Mouse (Mus musculus) thymus, adult 2 months (tissue): ENCODE data around the gene L3mbtl3. TPM values are rescaled to one million over a fixed set of nuclear protein-coding genes. Genes with fewer than 3 reads are reported as not detected.

ENCODE experiments used
- DNase-seq: peaks from one replicate; pipeline ENCODE4 v3.0.0; 2021
- H3K27ac ChIP-seq: fragments of 200-500 bp; 2 replicates; pipeline ENCODE4 v1.5.1; 2012; ENCODE audit warnings: low read length, control low read depth; ENCODE audit not compliant: control insufficient read depth, insufficient read depth
- H3K27me3 ChIP-seq: fragments of 200-500 bp; 2 replicates; pipeline ENCODE4 v1.6.1; 2012; ENCODE audit warnings: mild to moderate bottlenecking, low read length, moderate library complexity, mixed read lengths; ENCODE audit not compliant: control insufficient read depth, insufficient read depth
- H3K36me3 ChIP-seq: fragments of 200-500 bp; 2 replicates; pipeline ENCODE4 v1.6.1; 2012; ENCODE audit warnings: mild to moderate bottlenecking, low read length, moderate library complexity; ENCODE audit not compliant: control insufficient read depth, insufficient read depth
- H3K4me1 ChIP-seq: fragments of 200-500 bp; replicated peaks from 2 replicates; pipeline ENCODE4 v1.6.1; 2012; ENCODE audit warnings: low read length; ENCODE audit not compliant: control insufficient read depth, insufficient read depth
- H3K4me3 ChIP-seq: fragments of 200-500 bp; 2 replicates; pipeline ENCODE4 v1.5.1; 2012; ENCODE audit warnings: mild to moderate bottlenecking, low read length, control low read depth, moderate library complexity; ENCODE audit not compliant: control insufficient read depth, insufficient read depth
- CTCF ChIP-seq: fragments of 200-500 bp; IDR thresholded peaks from 2 replicates; pipeline ENCODE4 v1.5.1; 2012; ENCODE audit warnings: mild to moderate bottlenecking, control low read depth, low read length, moderate library complexity, borderline replicate concordance; ENCODE audit not compliant: control insufficient read depth, poor library complexity, insufficient read depth; ENCODE audit errors: extremely low read depth
- POLR2A ChIP-seq: fragments of 200-500 bp; IDR thresholded peaks from 2 replicates; pipeline ENCODE4 v1.6.1; 2012; ENCODE audit warnings: mild to moderate bottlenecking, low read length, control low read depth, moderate library complexity; ENCODE audit not compliant: control insufficient read depth, poor library complexity, insufficient read depth; ENCODE audit errors: extremely low read depth
- WGBS: fragments of 180-500 bp; shearing (Covaris S2); methylation state at CpG from one replicate; pipeline ENCODE4 v1.1.7; 2018; 5-methylcytosine and 5-hydroxymethylcytosine counted together
- polyA plus RNA-seq: library from polyadenylated mRNA; depleted of rRNA; stranded (reverse); fragments of >200 nt; gene quantifications from 2 replicates; pipeline ENCODE4 v1.2.3, GENCODE M21; 2012; rRNA removed

The L3mbtl3 gene
- polyA plus RNA-seq, 1 experiment, result 12.3 TPM

GRCm38 (mm10) chr10:26232071-26232653 is 143.6 kb downstream of the L3mbtl3 start:
- H3K4me3 ChIP-seq, result no peak overlapping the region
- no peak for TF ChIP-seq CTCF
- TF ChIP-seq POLR2A, result no peak
- DNase-seq, result no peak
- 91% methylated on average over 3 of the region's 3 CpGs for WGBS
- no peaks in the 10 kb centered on the region for H3K36me3 ChIP-seq
- H3K27ac ChIP-seq, result no peak overlapping the region
- H3K27me3 ChIP-seq, result no peaks in the 10 kb centered on the region
- H3K4me1 ChIP-seq, result no peaks in the 10 kb centered on the region

GRCm38 (mm10) chr10:26229488-26229887 is 146.3 kb downstream of the L3mbtl3 start, which contains the start of gene Samd3:
TSS of gene Samd3 (plus strand) at chr10:26229707.
- Histone ChIP-seq H3K27me3 (no peaks in the 10 kb centered on the region), H3K36me3 (no peaks in the 10 kb centered on the region), H3K4me1 (no peaks in the 10 kb centered on the region), H3K4me3 (no peak within 1 kb of the TSS), H3K27ac (no peak within 1 kb of the TSS)
- WGBS, result 70% methylated on average over 4 of the region's 4 CpGs
- no peak for TF ChIP-seq POLR2A
- no peak for TF ChIP-seq CTCF
- DNase-seq, result no peak

GRCm38 (mm10) chr10:26228187-26228586 is 147.6 kb downstream of the L3mbtl3 start:
- DNase-seq, result no peak
- Histone ChIP-seq H3K36me3 (no peaks in the 10 kb centered on the region), H3K27ac (no peak overlapping the region), H3K4me3 (no peak overlapping the region), H3K4me1 (no peaks in the 10 kb centered on the region), H3K27me3 (no peaks in the 10 kb centered on the region)
- TF ChIP-seq CTCF (no peak), POLR2A (no peak)

- WGBS, result 87% methylated on average over 2 of the region's 2 CpGs
- DNase-seq, result no peak
- Histone ChIP-seq H3K27me3 (no peaks in the 10 kb centered on the region), H3K36me3 (no peaks in the 10 kb centered on the region), H3K4me1 (no peaks in the 10 kb centered on the region), H3K4me3 (no peak overlapping the region), H3K27ac (no peak overlapping the region)
- no peak for TF ChIP-seq POLR2A
- TF ChIP-seq CTCF, result no peak
These were observed 149.0 kb downstream of the L3mbtl3 start for GRCm38 (mm10) chr10:26226734-26227133.

- 89% methylated on average over 5 of the region's 5 CpGs for WGBS
- no peaks in the 10 kb centered on the region for H3K27me3 ChIP-seq
- no peaks in the 10 kb centered on the region for H3K4me1 ChIP-seq
- TF ChIP-seq POLR2A, result no peak
- TF ChIP-seq CTCF, result no peak
- H3K4me3 ChIP-seq, result no peak overlapping the region
- no peaks in the 10 kb centered on the region for H3K36me3 ChIP-seq
- no peak for DNase-seq
- H3K27ac ChIP-seq, result no peak overlapping the region
These were observed 149.5 kb downstream of the L3mbtl3 start for GRCm38 (mm10) chr10:26226241-26226640.

Other genes starting within 250 kb of the L3mbtl3 start
- 0.11 and 0.28 TPM in 2 replicates for gene Samd3, start 146.3 kb downstream of the L3mbtl3 start, polyA plus RNA-seq